Mouse (Mus musculus) MEL (cell line): ENCODE measurements around the gene Gm49395.

Experiments used
- CHD1 ChIP-seq: IDR thresholded peaks from 2 replicates; pipeline ENCODE4 v1.6.1; 2012; ENCODE audit warnings: low read depth, mild to moderate bottlenecking, inconsistent platforms, low read length, improper control_type of control experiment
- CTCF ChIP-seq, 3 experiments: IDR thresholded peaks in 2 of 3; conservative IDR thresholded peaks in 1 of 3; 2 replicates each; pipeline ENCODE4 v1.5.1; 2011 to 2012; ENCODE audit warnings: low read length in 3 of 3, low read depth in 2 of 3, mild to moderate bottlenecking in 2 of 3, improper control_type of control experiment in 1 of 3, inconsistent platforms in 1 of 3, mixed read lengths in 1 of 3, moderate library complexity in 1 of 3; ENCODE audit not compliant: control insufficient read depth in 1 of 3, insufficient read depth in 1 of 3, poor library complexity in 1 of 3, severe bottlenecking in 1 of 3
- E2F4 ChIP-seq: IDR thresholded peaks from 2 replicates; pipeline ENCODE4 v1.6.1; 2011; ENCODE audit warnings: low read depth, low read length, improper control_type of control experiment, borderline replicate concordance
- EP300 ChIP-seq, 2 experiments: IDR thresholded peaks; 2 replicates each; pipeline ENCODE4 v1.6.1; 2011; ENCODE audit warnings: improper control_type of control experiment in 2 of 2, low read length in 2 of 2, low read depth in 1 of 2, mild to moderate bottlenecking in 1 of 2
- MAX ChIP-seq: IDR thresholded peaks from 2 replicates; pipeline ENCODE4 v1.6.1; 2011; ENCODE audit warnings: low read length, improper control_type of control experiment
- MEF2A ChIP-seq: IDR thresholded peaks from 2 replicates; pipeline ENCODE4 v1.6.1; 2014; ENCODE audit warnings: low read depth, mild to moderate bottlenecking, inconsistent platforms, low read length, improper control_type of control experiment; ENCODE audit not compliant: poor library complexity, insufficient replicate concordance, severe bottlenecking; ENCODE audit errors: extremely low read depth
- MXI1 ChIP-seq: IDR thresholded peaks from 2 replicates; pipeline ENCODE4 v1.6.1; 2011; ENCODE audit warnings: mild to moderate bottlenecking, low read depth, low read length, improper control_type of control experiment
- MYB ChIP-seq: IDR thresholded peaks from 2 replicates; pipeline ENCODE4 v1.6.1; 2011; ENCODE audit warnings: mild to moderate bottlenecking, low read depth, low read length, improper control_type of control experiment
- MYC ChIP-seq: IDR thresholded peaks from 2 replicates; pipeline ENCODE4 v1.6.1; 2011; ENCODE audit warnings: low read depth, mild to moderate bottlenecking, low read length, improper control_type of control experiment, moderate library complexity
- NELFE ChIP-seq: IDR thresholded peaks from 2 replicates; pipeline ENCODE4 v1.6.1; 2011; ENCODE audit warnings: low read depth, low read length, improper control_type of control experiment
- POLR2A ChIP-seq, 2 experiments: IDR thresholded peaks; 2 replicates each; pipeline ENCODE4 v1.6.1; 2011 to 2012; ENCODE audit warnings: low read length in 2 of 2, mild to moderate bottlenecking in 2 of 2, control low read depth in 1 of 2, improper control_type of control experiment in 1 of 2, low read depth in 1 of 2, moderate library complexity in 1 of 2; ENCODE audit not compliant: control insufficient read depth in 1 of 2, insufficient read depth in 1 of 2, poor library complexity in 1 of 2
- POLR2AphosphoS2 ChIP-seq: IDR thresholded peaks from 2 replicates; pipeline ENCODE4 v1.6.1; 2011; ENCODE audit warnings: low read length, improper control_type of control experiment
- ZC3H11A ChIP-seq: IDR thresholded peaks from 2 replicates; pipeline ENCODE4 v1.6.1; 2012; ENCODE audit warnings: low read depth, mild to moderate bottlenecking, inconsistent platforms, low read length, improper control_type of control experiment
- ZMIZ1 ChIP-seq: IDR thresholded peaks from 2 replicates; pipeline ENCODE4 v1.6.1; 2012; ENCODE audit warnings: low read depth, mild to moderate bottlenecking, inconsistent platforms, low read length, improper control_type of control experiment, moderate library complexity

- no peak for TF ChIP-seq CHD1
- no peak for TF ChIP-seq POLR2A (IDR thresholded peaks at IDR 0.05; ENCODE audit: control insufficient read depth in 1 of 2, insufficient read depth in 1 of 2, low read depth in 1 of 2, low read length in 2 of 2, poor library complexity in 1 of 2)
- no peak for TF ChIP-seq POLR2AphosphoS2
- TF ChIP-seq CTCF (IDR thresholded peaks at IDR 0.05 in 2 of 3, conservative IDR thresholded peaks at IDR 0.05 in 1 of 3; ENCODE audit: control insufficient read depth in 1 of 3, insufficient read depth in 1 of 3, low read depth in 2 of 3, low read length in 3 of 3, poor library complexity in 1 of 3, severe bottlenecking in 1 of 3) = no peak
- no peak for TF ChIP-seq ZC3H11A
- TF ChIP-seq E2F4 = no peak
- no peak for TF ChIP-seq MXI1
- TF ChIP-seq MYC = no peak
- TF ChIP-seq NELFE = no peak
- TF ChIP-seq ZMIZ1 = no peak
- no peak for TF ChIP-seq EP300 (IDR thresholded peaks at IDR 0.05; ENCODE audit: low read depth in 1 of 2, low read length in 2 of 2)
- no peak for TF ChIP-seq MAX
- TF ChIP-seq MEF2A = no peak
- no peak for TF ChIP-seq MYB
These were observed 4.8 kb downstream of the Gm49395 start for GRCm38 (mm10) chr13:115096965-115097364.
